Mouse (Mus musculus): ENCODE measurements around the gene Tbc1d17. TPM values are rescaled to one million over a fixed set of nuclear protein-coding genes. Genes with fewer than 3 reads are reported as not detected.

Gene Tbc1d17
- polyA plus RNA-seq, 1 experiment from 2014 or later = 65.3 TPM

GRCm38 (mm10) chr7:44817441-44817840 lies 31.4 kb downstream of the Tbc1d17 start:
- peaks cover 7% of the 10 kb centered on the region; the same call in 1 of the 2 replicates for H3K36me3 ChIP-seq (ENCODE audit: control insufficient read depth, insufficient read depth, low read length)
- H3K27ac ChIP-seq (ENCODE audit: low read depth, low read length) = no peak overlapping the region

GRCm38 (mm10) chr7:44816470-44817021 lies 32.3 kb downstream of the Tbc1d17 start, which contains the start of gene Atf5:
TSS of gene Atf5 (minus strand) at chr7:44816658.
- H3K36me3 ChIP-seq (ENCODE audit: control insufficient read depth, insufficient read depth, low read length) = peaks cover 7% of the 10 kb centered on the region; the same call in 1 of the 2 replicates
- no peaks in the 10 kb centered on the region for H3K9me3 ChIP-seq (ENCODE audit: control insufficient read depth, low read length)
- H3K9ac ChIP-seq (ENCODE audit: low read depth, low read length) = peak within 1 kb of the TSS; percentile 98
- peak; percentile 32 for ATAC-seq (ENCODE audit: low FRiP score, low TSS enrichment)
- H3K4me3 ChIP-seq (ENCODE audit: low read length) = peak within 1 kb of the TSS; percentile 87
- no peaks in the 10 kb centered on the region for H3K27me3 ChIP-seq (ENCODE audit: control insufficient read depth, insufficient read depth, low read length)
- H3K27ac ChIP-seq (ENCODE audit: low read depth, low read length) = peak within 1 kb of the TSS; percentile 99
- H3K4me2 ChIP-seq (replicated peaks; ENCODE audit: low read depth, low read length) = peak within 1 kb of the TSS; percentile 67
- under 1% methylated on average over 41 of the region's 57 CpGs for WGBS
- peaks cover 28% of the 10 kb centered on the region for H3K4me1 ChIP-seq (ENCODE audit: control insufficient read depth, insufficient read depth, low read length)

More at GRCm38 (mm10) chr7:44817441-44817840, 31.4 kb downstream of the Tbc1d17 start:
- no peaks in the 10 kb centered on the region for H3K9me3 ChIP-seq (ENCODE audit: control insufficient read depth, low read length)
- 31% methylated on average over 3 of the region's 3 CpGs for WGBS
- H3K4me1 ChIP-seq (ENCODE audit: control insufficient read depth, insufficient read depth, low read length) = peaks cover 28% of the 10 kb centered on the region
- peak overlapping the region; percentile 98 for H3K9ac ChIP-seq (ENCODE audit: low read depth, low read length)
- peak overlapping the region; percentile 67 for H3K4me2 ChIP-seq (replicated peaks; ENCODE audit: low read depth, low read length)
- no peaks in the 10 kb centered on the region for H3K27me3 ChIP-seq (ENCODE audit: control insufficient read depth, insufficient read depth, low read length)
- H3K4me3 ChIP-seq (ENCODE audit: low read length) = peak overlapping the region; percentile 87
- no peak for ATAC-seq (ENCODE audit: low FRiP score, low TSS enrichment)

DNA sequence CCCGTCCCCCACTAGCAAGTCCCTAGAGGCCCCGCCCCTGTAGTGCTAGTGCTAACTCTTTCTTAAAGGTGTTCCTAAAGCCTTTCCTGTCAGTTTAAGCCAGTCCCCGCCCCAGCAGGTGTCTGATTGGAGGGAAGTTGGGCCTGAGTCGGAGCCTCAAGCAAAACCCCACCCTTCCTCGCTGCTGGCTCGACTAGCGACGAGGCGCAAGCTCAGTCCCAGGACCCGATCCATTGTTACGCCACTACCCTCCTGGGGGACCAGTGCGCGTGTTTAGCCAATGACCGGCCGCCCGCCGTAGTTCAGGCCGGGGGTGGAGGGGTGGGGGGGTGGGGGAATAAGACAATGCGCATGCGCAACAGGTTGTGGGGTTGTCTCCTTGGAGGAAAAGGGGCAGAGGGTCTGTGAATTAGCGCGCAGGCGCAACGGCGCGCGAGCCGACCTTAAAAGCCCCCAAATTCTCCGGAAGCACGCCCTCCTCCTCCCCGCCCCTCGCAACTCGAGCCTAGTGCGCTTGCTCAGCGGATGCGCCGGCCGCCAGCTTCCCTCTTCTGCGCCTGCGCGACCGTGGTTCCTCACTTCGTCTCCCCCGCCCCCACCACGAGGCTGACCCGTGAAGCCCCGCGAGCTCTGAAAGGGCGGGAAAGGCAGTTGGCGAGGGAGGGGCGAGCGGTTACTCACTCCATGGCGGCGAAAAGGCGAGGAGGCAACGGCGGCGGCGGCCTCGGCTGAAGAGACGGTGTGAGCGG lies 33.0 kb downstream of the Tbc1d17 start, which contains the start of the genes Nup62 and Il4i1:
Gene Nup62, plus strand, starts transcription at position 368 of the 749 bp plus-strand sequence.
Gene Il4i1, plus strand, starts transcription at position 667 of the 749 bp plus-strand sequence.
- Histone ChIP-seq H3K9me3 (ENCODE audit: control insufficient read depth, low read length) (no peaks in the 10 kb centered on the region), H3K4me1 (ENCODE audit: control insufficient read depth, insufficient read depth, low read length) (peaks cover 23% of the 10 kb centered on the region), H3K4me3 (ENCODE audit: low read length) (peak within 1 kb of the TSS; percentile 87), H3K27me3 (ENCODE audit: control insufficient read depth, insufficient read depth, low read length) (no peaks in the 10 kb centered on the region), H3K4me2 (replicated peaks; ENCODE audit: low read depth, low read length) (peak within 1 kb of the TSS; percentile 67), H3K36me3 (ENCODE audit: control insufficient read depth, insufficient read depth, low read length) (peaks cover 11% of the 10 kb centered on the region; the same call in 1 of the 2 replicates), H3K27ac (ENCODE audit: low read depth, low read length) (peak within 1 kb of the TSS; percentile 99), H3K9ac (ENCODE audit: low read depth, low read length) (peak within 1 kb of the TSS; percentile 98)
- ATAC-seq (ENCODE audit: low FRiP score, low TSS enrichment) = peak; percentile 96
- 1% methylated on average over 62 of the region's 62 CpGs for WGBS

DNA sequence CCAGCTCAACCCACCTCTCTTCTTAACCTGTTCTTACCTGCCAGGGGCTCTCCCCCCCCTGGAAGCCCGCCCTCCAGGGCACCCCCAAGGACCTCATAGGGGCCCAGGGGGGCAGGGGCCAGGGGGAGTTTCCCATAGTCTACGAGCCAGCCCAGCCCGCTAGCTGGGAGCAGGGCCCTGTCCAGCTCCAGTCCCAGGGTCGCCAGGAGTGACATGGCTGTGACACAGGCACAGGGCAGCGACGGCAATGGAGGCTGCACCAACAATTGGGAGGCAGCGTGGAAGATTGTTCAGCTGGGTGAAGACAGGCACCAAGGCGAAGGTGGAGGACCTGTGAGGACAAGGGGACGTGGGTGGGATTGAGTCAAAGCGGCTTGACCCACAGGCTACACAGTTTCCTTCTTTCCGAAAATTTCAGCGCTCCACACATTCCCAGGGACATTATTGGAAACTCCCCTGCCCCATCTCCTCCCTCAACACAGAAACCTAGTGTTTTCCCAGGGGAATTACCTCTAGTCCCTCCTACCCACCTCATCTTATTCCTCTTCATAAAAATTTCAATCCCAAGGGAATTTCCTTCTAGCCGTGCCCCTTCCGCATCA lies 33.8 kb downstream of the Tbc1d17 start:
- H3K4me3 ChIP-seq (ENCODE audit: low read length) = peak overlapping the region; percentile 87
- peaks cover 11% of the 10 kb centered on the region; the same call in 1 of the 2 replicates for H3K36me3 ChIP-seq (ENCODE audit: control insufficient read depth, insufficient read depth, low read length)
- peak overlapping the region; percentile 67 for H3K4me2 ChIP-seq (replicated peaks; ENCODE audit: low read depth, low read length)
- H3K27ac ChIP-seq (ENCODE audit: low read depth, low read length) = peak overlapping the region; percentile 99; the same call in 1 of the 2 replicates
- peak overlapping the region; percentile 98; the same call in 1 of the 2 replicates for H3K9ac ChIP-seq (ENCODE audit: low read depth, low read length)
- H3K4me1 ChIP-seq (ENCODE audit: control insufficient read depth, insufficient read depth, low read length) = peaks cover 20% of the 10 kb centered on the region
- no peaks in the 10 kb centered on the region for H3K9me3 ChIP-seq (ENCODE audit: control insufficient read depth, low read length)
- 35% methylated on average over 14 of the region's 14 CpGs for WGBS
- 0 out of 2 replicates have a peak, but pooled peaks have one; percentile 0 for ATAC-seq (ENCODE audit: low FRiP score, low TSS enrichment)
- H3K27me3 ChIP-seq (ENCODE audit: control insufficient read depth, insufficient read depth, low read length) = no peaks in the 10 kb centered on the region

GRCm38 (mm10) chr7:44814423-44814822 lies 34.5 kb downstream of the Tbc1d17 start:
- no peaks in the 10 kb centered on the region for H3K9me3 ChIP-seq (ENCODE audit: control insufficient read depth, low read length)
- WGBS = 92% methylated on average over 4 of the region's 4 CpGs
- no peak overlapping the region for H3K4me2 ChIP-seq (replicated peaks; ENCODE audit: low read depth, low read length)
- peaks cover 11% of the 10 kb centered on the region; the same call in 1 of the 2 replicates for H3K36me3 ChIP-seq (ENCODE audit: control insufficient read depth, insufficient read depth, low read length)
- H3K27me3 ChIP-seq (ENCODE audit: control insufficient read depth, insufficient read depth, low read length) = no peaks in the 10 kb centered on the region
- H3K27ac ChIP-seq (ENCODE audit: low read depth, low read length) = no peak overlapping the region
- no peak overlapping the region for H3K9ac ChIP-seq (ENCODE audit: low read depth, low read length)
- no peak overlapping the region for H3K4me3 ChIP-seq (ENCODE audit: low read length)
- peaks cover 20% of the 10 kb centered on the region for H3K4me1 ChIP-seq (ENCODE audit: control insufficient read depth, insufficient read depth, low read length)
- ATAC-seq (ENCODE audit: low FRiP score, low TSS enrichment) = no peak

DNA sequence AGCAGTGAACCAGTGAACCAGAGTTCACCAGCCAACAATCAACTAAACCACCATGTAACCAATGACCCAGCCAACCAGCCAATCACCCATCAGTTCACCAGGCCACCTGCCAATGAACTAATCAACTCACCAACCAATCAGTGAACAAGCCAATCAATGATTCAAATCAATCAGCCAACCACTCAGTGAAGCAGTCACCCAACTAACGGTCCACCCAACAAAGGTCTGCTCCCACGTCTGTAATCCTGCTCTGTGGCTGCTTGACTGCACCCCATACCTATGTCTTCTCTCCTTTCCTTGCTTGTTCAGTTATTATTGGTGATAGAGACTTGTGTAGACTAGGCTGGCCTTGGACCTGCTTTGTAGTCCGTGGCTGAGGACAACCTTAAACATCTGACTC lies 34.9 kb downstream of the Tbc1d17 start:
- no peaks in the 10 kb centered on the region for H3K27me3 ChIP-seq (ENCODE audit: control insufficient read depth, insufficient read depth, low read length)
- no peak overlapping the region for H3K4me2 ChIP-seq (replicated peaks; ENCODE audit: low read depth, low read length)
- H3K4me3 ChIP-seq (ENCODE audit: low read length) = no peak overlapping the region
- peaks cover 16% of the 10 kb centered on the region for H3K4me1 ChIP-seq (ENCODE audit: control insufficient read depth, insufficient read depth, low read length)
- no peak overlapping the region for H3K9ac ChIP-seq (ENCODE audit: low read depth, low read length)
- ATAC-seq (ENCODE audit: low FRiP score, low TSS enrichment) = no peak
- WGBS = 87% methylated on average over 3 of the region's 3 CpGs
- no peak overlapping the region for H3K27ac ChIP-seq (ENCODE audit: low read depth, low read length)
- H3K9me3 ChIP-seq (ENCODE audit: control insufficient read depth, low read length) = no peaks in the 10 kb centered on the region
- H3K36me3 ChIP-seq (ENCODE audit: control insufficient read depth, insufficient read depth, low read length) = peaks cover 11% of the 10 kb centered on the region; the same call in 1 of the 2 replicates

GRCm38 (mm10) chr7:44812651-44813325 lies 36.1 kb downstream of the Tbc1d17 start:
- peaks cover 4% of the 10 kb centered on the region; the same call in 1 of the 2 replicates for H3K4me1 ChIP-seq (ENCODE audit: control insufficient read depth, insufficient read depth, low read length)
- no peaks in the 10 kb centered on the region for H3K9me3 ChIP-seq (ENCODE audit: control insufficient read depth, low read length)
- no peak overlapping the region for H3K4me3 ChIP-seq (ENCODE audit: low read length)
- no peak for ATAC-seq (ENCODE audit: low FRiP score, low TSS enrichment)
- H3K4me2 ChIP-seq (replicated peaks; ENCODE audit: low read depth, low read length) = no peak overlapping the region
- H3K9ac ChIP-seq (ENCODE audit: low read depth, low read length) = no peak overlapping the region
- no peak overlapping the region for H3K27ac ChIP-seq (ENCODE audit: low read depth, low read length)
- 88% methylated on average over 20 of the region's 20 CpGs for WGBS
- no peaks in the 10 kb centered on the region for H3K27me3 ChIP-seq (ENCODE audit: control insufficient read depth, insufficient read depth, low read length)
- peaks cover 11% of the 10 kb centered on the region; the same call in 1 of the 2 replicates for H3K36me3 ChIP-seq (ENCODE audit: control insufficient read depth, insufficient read depth, low read length)

DNA sequence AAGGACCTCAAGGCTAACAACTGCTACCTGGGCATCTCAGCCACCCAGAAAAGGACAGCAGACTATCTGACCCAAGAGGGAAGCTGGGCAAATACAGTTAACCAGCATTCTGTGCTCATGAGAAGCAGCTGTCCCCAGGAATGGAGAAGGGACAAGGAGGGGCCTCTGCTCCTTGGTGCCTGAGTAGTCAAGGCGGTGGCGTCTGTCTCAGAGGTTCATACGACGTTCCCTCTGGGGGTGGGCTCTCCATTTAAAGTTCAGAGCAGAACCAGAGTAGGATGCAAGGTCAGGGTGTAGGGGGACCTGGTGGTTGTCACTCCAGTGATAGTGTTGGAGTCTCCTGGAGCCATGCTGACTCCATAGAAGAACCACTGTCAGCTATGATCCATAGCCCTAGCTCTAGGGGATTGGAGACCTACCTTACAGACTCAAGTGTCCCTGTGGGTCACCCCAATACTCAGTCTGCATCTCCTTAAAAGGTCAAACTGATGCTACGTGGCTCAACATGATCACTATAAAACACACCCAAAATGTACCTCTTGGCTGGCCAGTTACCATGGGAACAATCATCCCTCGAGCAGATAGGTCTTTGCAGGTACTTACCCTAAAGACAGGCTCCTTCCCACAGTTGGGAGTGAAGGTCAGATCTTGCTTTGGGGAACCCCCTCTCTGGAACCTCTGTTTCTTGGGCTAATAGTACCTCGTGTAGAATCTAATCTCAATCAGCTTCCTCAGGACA lies 37.9 kb downstream of the Tbc1d17 start:
- H3K4me3 ChIP-seq (ENCODE audit: low read length) = no peak overlapping the region
- WGBS = 91% methylated on average over 7 of the region's 7 CpGs
- no peak overlapping the region for H3K9ac ChIP-seq (ENCODE audit: low read depth, low read length)
- no peaks in the 10 kb centered on the region for H3K9me3 ChIP-seq (ENCODE audit: control insufficient read depth, low read length)
- no peak for ATAC-seq (ENCODE audit: low FRiP score, low TSS enrichment)
- no peak overlapping the region for H3K27ac ChIP-seq (ENCODE audit: low read depth, low read length)
- H3K36me3 ChIP-seq (ENCODE audit: control insufficient read depth, insufficient read depth, low read length) = peaks cover 11% of the 10 kb centered on the region; the same call in 1 of the 2 replicates
- H3K4me1 ChIP-seq (ENCODE audit: control insufficient read depth, insufficient read depth, low read length) = no peaks in the 10 kb centered on the region
- no peaks in the 10 kb centered on the region for H3K27me3 ChIP-seq (ENCODE audit: control insufficient read depth, insufficient read depth, low read length)
- no peak overlapping the region for H3K4me2 ChIP-seq (replicated peaks; ENCODE audit: low read depth, low read length)
